Mouse (Mus musculus) thymus, postnatal 36 days (tissue): Measurements from ENCODE around the gene Btbd35f3.
"Not testable (repeated sequence)": the region's sequence is repeated elsewhere in the genome, so short reads cannot be mapped to it uniquely, and the experiment has no call there.

Experiments
- DNase-seq, 2 experiments: peaks; one replicate each; pipeline ENCODE4 v3.0.0; 2022; ENCODE audit warnings: mixed read lengths in 2 of 2

The Btbd35f3 gene

GRCm38 (mm10) chrX:4037374-4037773, at the start of gene Btbd35f3:
Gene Btbd35f3, plus strand, starts transcription at chrX:4037674.
- not testable (repeated sequence) for DNase-seq
